ENCODE assay signal across 8 mouse cellular contexts in genomic region chr19:55198303-55198702, GRCm38 (mm10). TPM values are rescaled to one million over a fixed set of nuclear protein-coding genes. Genes with fewer than 3 reads are reported as not detected.
DNase-seq lines count a peak whose midpoint lies in the region; ATAC-seq lines count a peak whose summit lies in the region.

No protein-coding gene starts in this region.

- peak; percentile 47 for DNase-seq in left cerebral cortex, adult 11 months (ENCODE audit: low spot score)
- no peak for DNase-seq in left cerebral cortex, adult 8-10 months (ENCODE audit: low spot score in 2 of 2)
- DNase-seq in adrenal gland, postnatal 10 days = peak; percentile 80
- peak; percentile 53 for DNase-seq in layer of hippocampus, adult 9-10 months (ENCODE audit: low spot score)
- peak; percentile 61 for DNase-seq in lung, postnatal 25 days (ENCODE audit: low spot score)

- H3K9me3 ChIP-seq in forebrain, embryonic 12.5 days = no peaks in the 10 kb centered on the region
- no peaks in the 10 kb centered on the region for H3K9me3 ChIP-seq in hindbrain, embryonic 12.5 days (replicated peaks)
- H3K9me3 ChIP-seq in stomach, embryonic 14.5 days (ENCODE audit: control insufficient read depth, low read depth, low read length) = no peaks in the 10 kb centered on the region

- peak; percentile 65; the same call in 1 of the 2 replicates for ATAC-seq in forebrain, embryonic 12.5 days (ENCODE audit: low FRiP score)
- ATAC-seq in hindbrain, embryonic 12.5 days (ENCODE audit: low FRiP score) = peak; percentile 60
- 0 out of 2 replicates have a peak, but pooled peaks have one; percentile 34 for ATAC-seq in stomach, embryonic 14.5 days (ENCODE audit: insufficient number of reproducible peaks, insufficient read depth, low FRiP score, low read depth)

- H3K4me3 ChIP-seq in forebrain, embryonic 12.5 days (replicated peaks) = no peak overlapping the region
- H3K4me3 ChIP-seq in hindbrain, embryonic 12.5 days = no peak overlapping the region
- no peak overlapping the region for H3K4me3 ChIP-seq in stomach, embryonic 14.5 days (ENCODE audit: low read depth, low read length)

- peak overlapping the region; percentile 36 for H3K4me2 ChIP-seq in forebrain, embryonic 12.5 days
- 0 out of 2 replicates have a peak overlapping the region, but pooled peaks have one; percentile 17 for H3K4me2 ChIP-seq in hindbrain, embryonic 12.5 days (replicated peaks)
- H3K4me2 ChIP-seq in stomach, embryonic 14.5 days (replicated peaks; ENCODE audit: low read depth, low read length) = no peak overlapping the region

- 35% methylated on average over 5 of the region's 5 CpGs for WGBS in forebrain, embryonic 12.5 days
- 33% methylated on average over 5 of the region's 5 CpGs for WGBS in hindbrain, embryonic 12.5 days
- 33% methylated on average over 5 of the region's 5 CpGs for WGBS in stomach, embryonic 14.5 days

- H3K36me3 ChIP-seq in forebrain, embryonic 12.5 days (replicated peaks) = no peaks in the 10 kb centered on the region
- no peaks in the 10 kb centered on the region for H3K36me3 ChIP-seq in hindbrain, embryonic 12.5 days
- H3K36me3 ChIP-seq in stomach, embryonic 14.5 days (ENCODE audit: control insufficient read depth, insufficient read depth, low read length) = no peaks in the 10 kb centered on the region

- H3K27me3 ChIP-seq in forebrain, embryonic 12.5 days = peaks cover 4% of the 10 kb centered on the region; the same call in 1 of the 2 replicates
- no peaks in the 10 kb centered on the region for H3K27me3 ChIP-seq in hindbrain, embryonic 12.5 days
- H3K27me3 ChIP-seq in stomach, embryonic 14.5 days (ENCODE audit: control insufficient read depth, insufficient read depth, low read length) = no peaks in the 10 kb centered on the region

- H3K9ac ChIP-seq in forebrain, embryonic 12.5 days = no peak overlapping the region
- H3K9ac ChIP-seq in hindbrain, embryonic 12.5 days = no peak overlapping the region
- H3K9ac ChIP-seq in stomach, embryonic 14.5 days (replicated peaks; ENCODE audit: low read depth, low read length) = no peak overlapping the region

- no peak overlapping the region for H3K27ac ChIP-seq in forebrain, embryonic 12.5 days
- H3K27ac ChIP-seq in hindbrain, embryonic 12.5 days = no peak overlapping the region
- H3K27ac ChIP-seq in stomach, embryonic 14.5 days (ENCODE audit: low read length) = no peak overlapping the region

- H3K4me1 ChIP-seq in forebrain, embryonic 12.5 days = no peaks in the 10 kb centered on the region
- no peaks in the 10 kb centered on the region for H3K4me1 ChIP-seq in hindbrain, embryonic 12.5 days
- peaks cover 14% of the 10 kb centered on the region for H3K4me1 ChIP-seq in stomach, embryonic 14.5 days (ENCODE audit: control insufficient read depth, insufficient read depth, low read length)

RNA-seq across cellular contexts. Expression of gene Tectb, which starts 17.8 kb away (rescaled TPM):
- under 1 TPM in 2 of 4 experiments, not detected in 2; 0.21 TPM for total RNA-seq in left cerebral cortex, adult 8-10 months (2022)
- under 1 TPM; 0.45 to 0.55 TPM for total RNA-seq in adrenal gland, postnatal 10 days (2021)
- 0.13 and 0.36 TPM in 2 replicates for polyA plus RNA-seq in forebrain, embryonic 12.5 days (2016; fragmentation: Nextera tagmentation; extraction: Ambion mirVana)
- 0.22 and 0.57 TPM in 2 replicates for polyA plus RNA-seq in hindbrain, embryonic 12.5 days (2016; fragmentation: Nextera tagmentation; extraction: Ambion mirVana)
- 0.11 and 0.12 TPM in 2 replicates for polyA plus RNA-seq in stomach, embryonic 14.5 days (2014; fragmentation: Nextera tagmentation; extraction: Ambion mirVana)

RNA-seq across cellular contexts. Expression of gene Gucy2g, which starts 42.7 kb away (rescaled TPM):
- 1 to 10 TPM; 2.4 to 4.3 (median 3.3) TPM for total RNA-seq in left cerebral cortex, adult 8-10 months (2022)
- not detected for total RNA-seq in adrenal gland, postnatal 10 days (2021)
- polyA plus RNA-seq in forebrain, embryonic 12.5 days (2016; fragmentation: Nextera tagmentation; extraction: Ambion mirVana) = not detected in 2 replicates
- not detected in 2 replicates for polyA plus RNA-seq in hindbrain, embryonic 12.5 days (2016; fragmentation: Nextera tagmentation; extraction: Ambion mirVana)
- not detected in 2 replicates for polyA plus RNA-seq in stomach, embryonic 14.5 days (2014; fragmentation: Nextera tagmentation; extraction: Ambion mirVana)

RNA-seq across cellular contexts. Expression of gene Acsl5, which starts 53.4 kb away (rescaled TPM):
- 10 to 100 TPM; 47.3 to 65.0 (median 57.2) TPM for total RNA-seq in left cerebral cortex, adult 8-10 months (2022)
- total RNA-seq in adrenal gland, postnatal 10 days (2021) = 100 to 1,000 TPM in 1 of 2 experiments, 10 to 100 TPM in 1; 89.8 to 143 TPM
- polyA plus RNA-seq in forebrain, embryonic 12.5 days (2016; fragmentation: Nextera tagmentation; extraction: Ambion mirVana) = 15.5 and 18.9 TPM in 2 replicates
- polyA plus RNA-seq in hindbrain, embryonic 12.5 days (2016; fragmentation: Nextera tagmentation; extraction: Ambion mirVana) = 16.5 and 16.9 TPM in 2 replicates
- polyA plus RNA-seq in stomach, embryonic 14.5 days (2014; fragmentation: Nextera tagmentation; extraction: Ambion mirVana) = 58.7 and 62.9 TPM in 2 replicates

Comparison
In these comparisons a context has a peak if more than half of its experiments do, and no peak if none do; other contexts are left out.
1. DNase-seq: peak in left cerebral cortex, adult 11 months (single experiment), adrenal gland, postnatal 10 days (single experiment), layer of hippocampus, adult 9-10 months (single experiment) and lung, postnatal 25 days (single experiment); none in left cerebral cortex, adult 8-10 months (0 of 2).
2. Peak in every context shown above with its lines, with median percentiles within 50 percentile points of each other: ATAC-seq.